Mouse (Mus musculus): ENCODE data around the gene B3gntl1. TPM values are rescaled to one million over a fixed set of nuclear protein-coding genes. Genes with fewer than 3 reads are reported as not detected.
A peak's percentile ranks its signal among the peaks of the same experiment; 100 is the strongest.

B3gntl1 gene
- total and polyA plus RNA-seq, 2 experiments = 2.4 to 2.7 TPM

- no peaks in the 10 kb centered on the region for H3K27me3 ChIP-seq (ENCODE audit: control insufficient read depth, insufficient read depth, low read length)
- 0 out of 2 replicates have a peak, but pooled peaks cover 2% of the 10 kb centered on the region for H3K36me3 ChIP-seq (ENCODE audit: control insufficient read depth, insufficient read depth, low read length)
- TF ChIP-seq POLR2A (IDR thresholded peaks at IDR 0.05; ENCODE audit: extremely low read depth, insufficient read depth, low read length) = no peak
- TF ChIP-seq CTCF (IDR thresholded peaks at IDR 0.05; ENCODE audit: low read depth, low read length) = no peak
- H3K9ac ChIP-seq (ENCODE audit: low read depth, low read length) = no peak overlapping the region
- no peak for DNase-seq (ENCODE audit: extremely low read depth, low read depth, low spot score)
- H3K4me1 ChIP-seq (ENCODE audit: control insufficient read depth, insufficient read depth, low read length) = no peaks in the 10 kb centered on the region
- H3K27ac ChIP-seq (replicated peaks; ENCODE audit: insufficient read depth, low read depth, low read length) = no peak overlapping the region
- H3K4me3 ChIP-seq (ENCODE audit: insufficient read depth, low read depth, low read length) = no peak overlapping the region
- WGBS = 80% methylated on average over 6 of the region's 6 CpGs
- no peaks in the 10 kb centered on the region; the same call in 1 of the 2 replicates for H3K79me2 ChIP-seq (ENCODE audit: control insufficient read depth, insufficient read depth, low read length)
These were observed 17.7 kb downstream of the B3gntl1 start for GRCm38 (mm10) chr11:121655166-121655806.

GRCm38 (mm10) chr11:121654406-121654945 lies 18.5 kb downstream of the B3gntl1 start:
- no peaks in the 10 kb centered on the region for H3K27me3 ChIP-seq (ENCODE audit: control insufficient read depth, insufficient read depth, low read length)
- WGBS = 78% methylated on average over 9 of the region's 9 CpGs
- TF ChIP-seq CTCF (IDR thresholded peaks at IDR 0.05; ENCODE audit: low read depth, low read length) (no peak), POLR2A (IDR thresholded peaks at IDR 0.05; ENCODE audit: extremely low read depth, insufficient read depth, low read length) (no peak)

GRCm38 (mm10) chr11:121653631-121654030 lies 19.3 kb downstream of the B3gntl1 start:
- Histone ChIP-seq H3K79me2 (ENCODE audit: control insufficient read depth, insufficient read depth, low read length) (no peaks in the 10 kb centered on the region), H3K4me1 (ENCODE audit: control insufficient read depth, insufficient read depth, low read length) (no peaks in the 10 kb centered on the region), H3K27me3 (ENCODE audit: control insufficient read depth, insufficient read depth, low read length) (no peaks in the 10 kb centered on the region), H3K4me3 (ENCODE audit: insufficient read depth, low read depth, low read length) (no peak overlapping the region), H3K9ac (ENCODE audit: low read depth, low read length) (no peak overlapping the region), H3K27ac (replicated peaks; ENCODE audit: insufficient read depth, low read depth, low read length) (no peak overlapping the region), H3K36me3 (ENCODE audit: control insufficient read depth, insufficient read depth, low read length) (peaks cover 2% of the 10 kb centered on the region; the same call in 1 of the 2 replicates)
- TF ChIP-seq CTCF (IDR thresholded peaks at IDR 0.05; ENCODE audit: low read depth, low read length) = no peak
- no peak for TF ChIP-seq POLR2A (IDR thresholded peaks at IDR 0.05; ENCODE audit: extremely low read depth, insufficient read depth, low read length)
- 91% methylated on average over 4 of the region's 4 CpGs for WGBS
- no peak for DNase-seq (ENCODE audit: extremely low read depth, low read depth, low spot score)

More at GRCm38 (mm10) chr11:121654406-121654945, 18.5 kb downstream of the B3gntl1 start:
- no peaks in the 10 kb centered on the region for H3K4me1 ChIP-seq (ENCODE audit: control insufficient read depth, insufficient read depth, low read length)
- DNase-seq (ENCODE audit: extremely low read depth, low read depth, low spot score) = no peak
- H3K79me2 ChIP-seq (ENCODE audit: control insufficient read depth, insufficient read depth, low read length) = no peaks in the 10 kb centered on the region
- no peak overlapping the region for H3K4me3 ChIP-seq (ENCODE audit: insufficient read depth, low read depth, low read length)
- 0 out of 2 replicates have a peak, but pooled peaks cover 2% of the 10 kb centered on the region for H3K36me3 ChIP-seq (ENCODE audit: control insufficient read depth, insufficient read depth, low read length)
- no peak overlapping the region for H3K27ac ChIP-seq (replicated peaks; ENCODE audit: insufficient read depth, low read depth, low read length)
- no peak overlapping the region for H3K9ac ChIP-seq (ENCODE audit: low read depth, low read length)

- DNase-seq (ENCODE audit: extremely low read depth, low read depth, low spot score) = peak; percentile 53
- Histone ChIP-seq H3K9ac (ENCODE audit: low read depth, low read length) (no peak overlapping the region), H3K27ac (replicated peaks; ENCODE audit: insufficient read depth, low read depth, low read length) (no peak overlapping the region), H3K27me3 (ENCODE audit: control insufficient read depth, insufficient read depth, low read length) (no peaks in the 10 kb centered on the region), H3K79me2 (ENCODE audit: control insufficient read depth, insufficient read depth, low read length) (no peaks in the 10 kb centered on the region), H3K4me3 (ENCODE audit: insufficient read depth, low read depth, low read length) (no peak overlapping the region), H3K4me1 (ENCODE audit: control insufficient read depth, insufficient read depth, low read length) (no peaks in the 10 kb centered on the region), H3K36me3 (ENCODE audit: control insufficient read depth, insufficient read depth, low read length) (peaks cover 2% of the 10 kb centered on the region; the same call in 1 of the 2 replicates)
- 61% methylated on average over 10 of the region's 10 CpGs for WGBS
- TF ChIP-seq CTCF (IDR thresholded peaks at IDR 0.05; ENCODE audit: low read depth, low read length) = peak; percentile 72
- TF ChIP-seq POLR2A (IDR thresholded peaks at IDR 0.05; ENCODE audit: extremely low read depth, insufficient read depth, low read length) = no peak
These were observed 20.2 kb downstream of the B3gntl1 start for GRCm38 (mm10) chr11:121652547-121653305.

GRCm38 (mm10) chr11:121651983-121652382 lies 21.0 kb downstream of the B3gntl1 start:
- Histone ChIP-seq H3K36me3 (ENCODE audit: control insufficient read depth, insufficient read depth, low read length) (peaks cover 3% of the 10 kb centered on the region; the same call in 1 of the 2 replicates), H3K27me3 (ENCODE audit: control insufficient read depth, insufficient read depth, low read length) (no peaks in the 10 kb centered on the region), H3K79me2 (ENCODE audit: control insufficient read depth, insufficient read depth, low read length) (no peaks in the 10 kb centered on the region), H3K4me3 (ENCODE audit: insufficient read depth, low read depth, low read length) (no peak overlapping the region), H3K9ac (ENCODE audit: low read depth, low read length) (no peak overlapping the region), H3K27ac (replicated peaks; ENCODE audit: insufficient read depth, low read depth, low read length) (no peak overlapping the region), H3K4me1 (ENCODE audit: control insufficient read depth, insufficient read depth, low read length) (no peaks in the 10 kb centered on the region)
- TF ChIP-seq POLR2A (IDR thresholded peaks at IDR 0.05; ENCODE audit: extremely low read depth, insufficient read depth, low read length) (no peak), CTCF (IDR thresholded peaks at IDR 0.05; ENCODE audit: low read depth, low read length) (no peak)
- DNase-seq (ENCODE audit: extremely low read depth, low read depth, low spot score) = no peak
- 74% methylated on average over 5 of the region's 5 CpGs for WGBS
